Mouse (Mus musculus): Measurements from ENCODE around the gene Ecm2.

The Ecm2 gene

DNA sequence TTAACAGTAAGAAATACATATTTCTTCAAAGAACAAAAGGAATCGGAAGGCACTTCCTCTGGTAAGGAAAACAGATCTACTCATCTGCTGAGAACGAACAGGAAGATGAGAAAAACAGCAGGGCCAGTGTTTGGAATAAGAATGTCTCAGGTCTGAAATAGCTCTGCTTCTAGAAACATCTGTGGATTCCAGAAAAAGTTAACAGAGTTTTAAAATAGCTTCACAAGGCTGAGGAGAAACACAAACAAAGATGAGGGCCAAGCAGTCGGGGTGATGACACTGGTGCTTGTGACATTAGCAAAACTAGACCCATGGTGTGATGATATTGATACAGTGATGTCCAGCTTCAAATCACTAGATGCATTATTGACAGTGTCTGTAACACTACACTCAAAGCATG, 2.6 kb downstream of the Ecm2 start:
- no peak for DNase-seq (ENCODE audit: low read depth, low spot score)

- no peak for DNase-seq (ENCODE audit: low read depth, low spot score)
Observed at GRCm38 (mm10) chr13:49518761-49519160, 14.2 kb downstream of the Ecm2 start.

DNA sequence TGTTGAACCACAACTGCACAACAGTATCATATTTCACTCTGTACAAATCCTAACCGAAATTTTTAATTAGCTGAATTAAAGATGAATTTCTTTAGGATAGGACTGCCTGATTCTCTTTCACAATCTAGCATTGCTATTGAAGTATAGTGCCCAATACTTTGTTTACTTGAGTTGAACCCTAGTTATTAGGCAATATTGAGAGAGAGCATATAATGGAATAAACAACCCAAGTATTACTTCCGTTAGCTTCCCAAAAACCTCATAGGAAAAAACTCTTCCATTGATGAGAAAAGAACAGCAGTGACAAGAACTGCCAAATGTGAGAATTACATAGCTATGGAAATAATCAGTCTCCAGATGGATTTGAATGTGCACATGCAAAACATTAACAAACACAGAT, 21.6 kb downstream of the Ecm2 start:
- DNase-seq (ENCODE audit: low read depth, low spot score) = no peak

DNA sequence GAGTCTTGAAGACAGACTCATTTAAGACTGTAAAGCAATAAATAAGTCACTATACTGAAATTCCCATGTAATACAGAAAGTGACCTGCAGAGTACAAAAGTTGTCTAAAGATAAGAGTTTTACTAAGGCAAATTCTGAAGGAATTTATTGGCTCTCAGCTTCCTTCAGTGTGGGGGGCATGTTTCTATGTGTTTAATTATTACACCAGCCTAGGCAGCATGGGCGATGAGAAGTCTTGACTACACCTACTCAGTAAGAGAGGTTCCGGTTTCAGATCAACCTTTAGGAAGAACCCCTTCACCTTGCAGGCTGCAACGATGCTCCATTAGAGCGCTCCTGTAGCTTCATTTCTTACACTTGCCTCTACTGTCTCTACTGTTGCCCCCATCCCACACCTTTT, 26.0 kb downstream of the Ecm2 start:
- no peak for DNase-seq (ENCODE audit: low read depth, low spot score)

DNA sequence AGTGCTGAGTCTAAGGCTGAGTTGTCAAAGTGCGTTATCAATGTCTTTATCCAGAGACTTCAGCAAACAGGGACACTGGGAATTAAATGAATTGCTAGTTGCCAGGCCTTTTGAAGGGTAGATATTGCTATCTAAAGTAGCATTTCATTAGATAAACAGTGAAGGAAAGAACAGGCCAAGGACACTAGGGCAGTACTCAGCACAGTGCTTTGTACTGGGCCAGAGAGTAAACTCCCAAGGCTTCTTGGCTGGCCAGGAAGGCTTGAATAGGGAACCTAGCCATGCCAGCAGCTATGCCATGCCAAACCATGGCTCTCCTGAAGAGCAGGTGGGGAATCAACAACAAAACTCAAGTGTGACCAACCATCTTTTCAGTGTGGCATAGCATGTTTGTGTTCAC, 32.3 kb downstream of the Ecm2 start:
- no peak for DNase-seq (ENCODE audit: low read depth, low spot score)

DNA sequence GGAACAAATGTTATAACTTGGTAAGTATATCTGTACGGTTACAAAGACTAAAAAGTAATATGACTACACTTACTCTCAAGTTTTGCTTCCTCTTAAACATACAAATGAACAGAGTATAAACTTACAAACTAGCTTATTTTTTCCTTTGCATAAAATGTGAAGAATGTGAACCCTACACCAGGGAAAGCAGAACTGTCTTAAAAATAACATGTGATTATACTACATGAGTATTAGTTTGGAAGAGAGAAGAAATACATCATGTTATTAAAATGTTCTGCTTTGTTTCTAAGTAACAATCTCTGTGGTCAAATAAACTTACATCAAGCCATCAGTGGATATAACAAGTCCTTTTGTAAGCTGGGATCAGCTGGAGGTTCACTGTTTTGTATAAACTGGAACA, 34.1 kb downstream of the Ecm2 start:
- no peak for DNase-seq (ENCODE audit: low read depth, low spot score)

- DNase-seq (ENCODE audit: low read depth, low spot score) = no peak
Observed at GRCm38 (mm10) chr13:49544279-49544678, 39.7 kb downstream of the Ecm2 start, which contains the start of gene Aspn. Gene Aspn (plus strand): TSS chr13:49544443.

GRCm38 (mm10) chr13:49545646-49546045, 41.0 kb downstream of the Ecm2 start:
- DNase-seq (ENCODE audit: low read depth, low spot score) = no peak

- no peak for DNase-seq (ENCODE audit: low read depth, low spot score)
Observed at GRCm38 (mm10) chr13:49546517-49546916, 41.9 kb downstream of the Ecm2 start.

DNA sequence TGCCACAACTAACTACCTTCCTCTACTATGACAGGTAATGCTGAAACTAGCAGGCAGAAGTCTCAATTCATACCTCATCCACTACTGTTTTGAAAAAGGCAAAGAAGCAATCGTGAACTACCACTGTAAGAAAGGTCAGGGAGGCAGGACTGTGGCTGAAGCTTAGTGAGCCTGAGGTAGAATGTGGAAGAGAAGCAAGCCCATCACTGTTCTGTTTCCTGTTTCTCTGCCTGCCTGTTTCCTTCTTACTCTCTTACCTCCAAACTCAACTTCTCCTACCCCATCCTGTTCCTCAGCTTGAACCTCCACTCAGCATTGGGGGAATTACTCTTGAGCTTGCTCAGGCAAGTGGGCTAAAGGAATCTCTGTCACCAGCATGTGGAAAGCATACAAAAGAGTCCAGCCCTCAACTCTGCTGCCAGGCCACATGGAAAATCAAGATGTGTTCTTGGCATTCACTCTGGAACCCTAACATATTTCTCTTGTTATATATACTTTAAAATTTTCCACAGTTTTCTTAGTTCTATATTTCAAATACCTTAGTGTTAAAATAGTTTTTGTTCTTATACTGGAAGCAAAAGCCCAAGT, 43.0 kb downstream of the Ecm2 start:
- no peak for DNase-seq (ENCODE audit: low read depth, low spot score)

DNA sequence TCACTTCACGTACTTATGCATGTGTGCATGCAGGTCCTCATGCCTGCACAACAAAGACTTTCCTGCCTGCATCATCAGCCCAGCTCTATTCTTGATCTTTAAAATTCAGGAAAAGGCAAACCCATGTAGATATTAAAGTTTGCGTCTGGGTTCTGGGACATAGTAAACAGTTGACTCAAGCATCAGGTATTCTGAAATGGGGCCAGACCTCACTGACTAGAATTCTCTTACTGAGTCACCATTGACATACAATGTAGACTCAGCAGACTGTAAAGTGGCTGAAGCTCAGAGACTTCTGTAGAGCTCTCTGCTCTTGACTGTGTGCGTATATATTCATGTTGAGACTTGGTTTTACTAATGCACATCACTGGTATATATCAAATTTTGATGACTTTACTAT, 45.0 kb downstream of the Ecm2 start:
- DNase-seq (ENCODE audit: low read depth, low spot score) = no peak

DNA sequence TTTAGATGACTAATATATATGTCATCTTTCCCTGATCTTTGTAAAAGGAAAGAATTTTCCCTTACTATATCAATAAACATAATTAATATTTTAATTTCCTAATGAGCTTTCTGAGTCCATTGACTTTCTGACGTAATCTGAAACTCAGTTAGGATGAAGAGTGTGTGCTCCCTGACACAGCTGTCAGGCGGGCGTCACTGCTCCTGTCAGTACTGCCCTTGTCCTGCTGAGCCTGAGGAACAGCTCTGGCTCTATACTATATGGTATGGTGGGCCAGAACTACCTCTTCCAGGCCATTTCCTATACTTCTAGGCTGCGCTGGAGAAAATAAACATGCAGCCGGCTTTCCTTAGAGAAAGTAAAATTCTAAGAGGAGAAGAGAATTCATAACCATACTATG, 49.9 kb downstream of the Ecm2 start:
- no peak for DNase-seq (ENCODE audit: low read depth, low spot score)

DNA sequence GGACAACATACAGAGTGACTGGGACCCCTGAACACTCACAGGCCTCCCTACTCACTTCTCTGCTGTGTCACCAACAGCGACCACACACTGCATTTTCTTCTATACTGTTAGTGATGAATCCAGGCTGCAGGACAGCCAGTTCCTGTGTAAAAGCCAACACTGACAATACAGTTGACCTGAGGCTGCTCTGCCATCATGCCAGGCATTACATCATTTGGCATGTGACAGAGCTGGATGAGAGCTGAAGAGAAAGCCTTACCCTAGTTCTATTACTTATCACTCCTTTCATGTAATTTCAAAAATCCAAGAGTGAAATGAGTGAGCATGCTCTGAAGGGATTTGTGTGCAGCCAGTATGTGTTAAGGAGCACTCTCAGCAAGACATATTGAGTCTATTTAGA, 51.6 kb downstream of the Ecm2 start:
- DNase-seq (ENCODE audit: low read depth, low spot score) = no peak

DNA sequence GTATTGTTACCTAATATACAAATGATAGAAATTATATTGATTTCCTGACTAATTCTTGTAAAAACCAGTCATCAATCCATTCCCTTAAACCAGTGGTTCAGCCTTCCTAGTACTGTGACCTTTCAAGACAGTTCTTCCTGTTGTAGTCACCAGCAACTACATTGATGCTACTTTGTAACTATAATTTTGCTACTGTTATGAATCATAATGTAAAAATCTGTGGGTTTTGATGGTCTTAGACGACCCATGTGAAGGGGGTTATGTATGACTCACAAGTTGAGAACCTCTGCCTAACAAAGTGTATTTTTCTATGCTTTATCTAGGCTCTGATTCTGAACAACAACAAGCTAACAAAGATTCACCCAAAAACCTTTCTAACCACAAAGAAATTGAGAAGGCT, 52.3 kb downstream of the Ecm2 start:
- no peak for DNase-seq (ENCODE audit: low read depth, low spot score)

GRCm38 (mm10) chr13:49559185-49559584, 54.6 kb downstream of the Ecm2 start:
- DNase-seq (ENCODE audit: low read depth, low spot score) = no peak

GRCm38 (mm10) chr13:49560886-49561285, 56.3 kb downstream of the Ecm2 start:
- no peak for DNase-seq (ENCODE audit: low read depth, low spot score)

- no peak for DNase-seq (ENCODE audit: low read depth, low spot score)
Observed at GRCm38 (mm10) chr13:49564347-49564746, 59.7 kb downstream of the Ecm2 start.

GRCm38 (mm10) chr13:49570371-49570770, 65.8 kb downstream of the Ecm2 start:
- no peak for DNase-seq (ENCODE audit: low read depth, low spot score)

DNA sequence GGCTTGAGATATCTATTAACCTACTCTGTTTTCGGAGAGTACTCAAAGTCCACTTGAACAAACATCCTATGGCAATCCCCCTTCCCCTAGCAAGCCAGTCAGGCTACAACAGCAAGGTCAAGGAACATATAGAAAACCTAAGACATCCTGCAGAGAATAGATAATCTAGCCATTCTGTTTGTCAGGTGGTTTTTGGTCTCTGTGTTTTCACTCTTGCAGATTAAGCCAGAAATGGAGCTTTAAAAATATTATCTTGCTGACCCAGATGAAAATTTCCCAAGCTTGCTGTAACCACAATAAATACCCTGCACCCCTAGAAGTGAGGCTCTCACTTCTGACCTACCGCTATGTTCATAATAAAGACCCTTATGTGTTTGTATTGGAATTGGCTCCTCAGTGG, 66.8 kb downstream of the Ecm2 start:
- DNase-seq (ENCODE audit: low read depth, low spot score) = no peak

DNA sequence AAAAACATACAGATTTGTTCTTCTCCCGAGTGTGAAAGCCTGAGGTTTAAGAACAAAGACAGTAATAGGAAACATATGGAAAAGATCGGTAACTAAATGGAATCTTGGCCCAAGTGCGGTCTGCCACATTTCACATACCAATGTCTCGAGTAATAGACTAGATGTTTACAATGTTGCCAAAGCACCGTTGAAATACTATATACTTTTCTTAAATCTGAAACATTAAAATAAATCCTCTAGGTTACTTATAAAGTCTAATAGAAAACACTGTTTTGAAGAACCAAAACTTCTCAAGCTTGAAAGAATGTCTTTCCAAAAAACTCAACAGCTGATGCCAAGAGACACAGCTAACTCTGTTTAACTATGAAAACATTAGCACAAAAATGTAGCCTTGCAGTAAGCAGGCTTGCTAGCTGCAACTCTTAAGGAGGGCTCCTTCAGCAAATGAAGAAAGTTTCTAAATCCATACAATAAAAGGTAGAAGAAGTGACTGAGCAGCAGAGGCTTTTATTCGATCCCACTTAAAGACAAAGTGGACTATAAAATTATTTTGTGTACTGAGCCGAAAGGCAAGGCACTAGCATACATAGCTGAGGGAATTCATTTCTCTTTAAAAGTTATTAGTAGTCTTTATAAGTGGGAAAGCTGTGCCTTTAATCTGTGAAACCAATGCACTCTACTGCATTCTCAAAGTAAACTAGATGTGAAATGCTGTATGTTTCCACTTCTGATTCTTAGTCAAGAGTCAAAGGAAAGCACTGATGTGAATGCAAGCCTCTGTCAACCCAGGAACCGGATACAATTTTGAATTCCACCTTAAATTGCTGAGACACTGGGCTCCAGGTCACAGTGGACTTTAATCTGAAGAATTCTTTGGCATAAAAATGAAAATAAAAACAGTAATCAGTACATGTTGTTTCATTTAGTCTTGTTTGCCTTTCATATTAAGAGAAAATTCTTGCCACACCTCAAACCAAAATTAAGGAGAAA, 77.2 kb downstream of the Ecm2 start, which contains the start of gene Omd:
Gene Omd (plus strand): TSS at position 922 of the 990 bp plus-strand sequence.
- DNase-seq (ENCODE audit: low read depth, low spot score) = peak; percentile 14

Data from embryo, embryonic 11.5 days (tissue).